Mouse (Mus musculus) bone marrow macrophage, adult 2 months (primary cell): ENCODE measurements at regions not wholly inside any gene's neighbourhood (a gene's known extent, or its start where the extent isn't known, plus 50 kb on each side); places are given as distances from the start of the nearest gene placed in this dataset.

Experiments used
- CTCF ChIP-seq: IDR thresholded peaks from 2 replicates; pipeline ENCODE4 v1.5.1; 2012; ENCODE audit warnings: low read depth, mild to moderate bottlenecking, low read length, moderate library complexity
- POLR2A ChIP-seq: IDR thresholded peaks from 2 replicates; pipeline ENCODE4 v1.6.1; 2012; ENCODE audit warnings: mild to moderate bottlenecking, low read depth, low read length, borderline replicate concordance

DNA sequence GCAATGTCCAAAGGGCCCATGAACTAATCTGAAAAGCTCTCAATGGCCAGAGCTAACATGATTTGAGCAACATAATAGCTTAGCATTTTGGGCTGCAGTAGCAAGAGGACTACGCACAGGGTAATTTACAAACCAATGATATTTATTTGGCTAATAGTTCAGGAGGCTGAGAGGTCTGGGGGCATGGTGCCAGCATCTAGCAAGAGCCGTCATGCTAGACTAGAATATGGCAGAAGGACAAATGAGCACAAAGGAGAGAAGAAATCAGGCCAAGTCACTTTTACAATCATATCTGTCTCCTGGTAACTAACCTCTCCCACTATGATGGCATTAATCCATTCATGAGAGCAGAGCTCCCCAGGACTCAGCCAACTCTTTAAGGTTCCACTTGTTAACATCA, 532.6 kb upstream of the Arid1b start:
- TF ChIP-seq CTCF (no peak), POLR2A (no peak)
